Mouse (Mus musculus) ovary, adult 18-20 months (tissue): Measurements from ENCODE around the gene Fam189b.

Experiments
- DNase-seq: peaks from one replicate; pipeline ENCODE4 v3.0.0; 2022; ENCODE audit warnings: low spot score, mixed read lengths

Gene Fam189b

GRCm38 (mm10) chr3:89166945-89167344, 16.0 kb upstream of the Fam189b start:
- no peak for DNase-seq

- no peak for DNase-seq
These were observed 8.1 kb upstream of the Fam189b start for GRCm38 (mm10) chr3:89174844-89175243.

- DNase-seq: no peak
These were observed 7.4 kb upstream of the Fam189b start for GRCm38 (mm10) chr3:89175544-89175943.

DNA sequence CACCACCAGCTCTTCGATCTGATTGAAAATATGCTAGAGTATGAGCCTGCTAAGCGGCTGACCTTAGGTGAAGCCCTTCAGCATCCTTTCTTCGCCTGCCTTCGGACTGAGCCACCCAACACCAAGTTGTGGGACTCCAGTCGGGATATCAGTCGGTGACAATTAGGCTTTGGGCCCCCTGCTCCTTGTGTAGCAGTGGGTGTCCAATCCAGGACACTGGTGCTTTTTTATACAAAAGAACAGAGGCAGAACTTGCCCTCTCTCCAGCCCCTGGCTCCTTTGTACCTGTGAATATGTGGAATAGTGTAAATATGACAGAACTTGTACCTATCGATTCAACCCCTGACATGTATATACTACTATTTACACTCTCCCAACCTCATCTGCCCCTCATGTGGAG, 6.5 kb upstream of the Fam189b start:
- DNase-seq: no peak

DNA sequence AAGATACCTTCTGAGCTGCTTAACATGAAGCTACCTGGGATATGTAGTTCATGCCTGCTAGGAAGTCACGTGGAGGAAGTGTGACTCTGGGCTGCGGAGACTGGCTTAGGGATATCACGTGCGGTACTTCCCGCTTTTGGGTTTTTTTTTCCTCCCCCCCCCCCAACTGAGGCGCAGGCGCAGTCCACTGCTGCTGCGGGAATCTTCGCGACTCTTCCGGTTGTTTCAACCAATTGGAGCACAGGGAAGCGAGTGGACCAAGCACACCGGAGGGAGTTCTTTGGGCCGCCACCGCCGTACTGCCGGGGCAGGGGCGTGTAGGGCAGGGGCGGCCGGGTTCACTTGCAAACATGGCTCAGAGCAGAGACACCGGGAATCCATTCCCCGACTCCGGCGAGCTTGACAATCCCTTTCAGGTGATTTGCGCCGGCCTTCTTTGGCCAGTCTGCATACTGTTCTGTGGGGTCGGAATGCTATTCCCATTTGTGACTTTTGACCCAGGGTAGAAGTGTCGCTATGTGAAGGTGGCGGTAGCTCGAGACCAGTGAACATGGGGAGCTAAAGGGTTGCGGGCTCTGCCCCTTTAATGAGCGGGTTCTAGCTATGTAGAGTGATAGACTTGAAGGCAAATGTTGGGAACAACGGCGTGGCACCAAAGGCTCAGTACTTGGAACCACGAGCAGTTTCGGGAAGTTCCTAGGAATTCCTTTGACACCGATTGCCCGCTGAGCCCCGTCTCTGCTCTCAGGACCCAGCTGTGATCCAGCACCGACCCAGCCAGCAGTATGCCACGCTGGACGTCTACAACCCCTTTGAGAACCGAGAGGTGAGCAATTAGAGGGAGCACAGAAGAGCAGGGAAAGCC, 5.5 kb upstream of the Fam189b start, which contains the start of gene Scamp3:
Scamp3 (plus strand) TSS at position 232 of the 865 bp plus-strand sequence.
- peak; percentile 85 for DNase-seq

DNA sequence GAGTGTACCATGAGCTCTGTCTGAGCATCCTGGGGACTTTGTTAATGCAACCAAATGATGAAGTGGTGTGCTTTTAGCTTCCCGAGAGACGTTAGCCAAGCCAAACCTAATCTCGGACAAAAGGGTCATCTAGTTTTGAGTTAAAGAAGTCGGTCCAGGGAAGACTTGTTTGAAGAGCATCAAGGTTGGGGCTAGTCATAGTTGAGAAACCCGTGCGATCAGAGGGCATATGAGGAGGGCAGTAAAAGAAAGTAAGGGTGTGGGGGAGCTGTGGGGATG, 4.9 kb upstream of the Fam189b start:
- no peak for DNase-seq

DNA sequence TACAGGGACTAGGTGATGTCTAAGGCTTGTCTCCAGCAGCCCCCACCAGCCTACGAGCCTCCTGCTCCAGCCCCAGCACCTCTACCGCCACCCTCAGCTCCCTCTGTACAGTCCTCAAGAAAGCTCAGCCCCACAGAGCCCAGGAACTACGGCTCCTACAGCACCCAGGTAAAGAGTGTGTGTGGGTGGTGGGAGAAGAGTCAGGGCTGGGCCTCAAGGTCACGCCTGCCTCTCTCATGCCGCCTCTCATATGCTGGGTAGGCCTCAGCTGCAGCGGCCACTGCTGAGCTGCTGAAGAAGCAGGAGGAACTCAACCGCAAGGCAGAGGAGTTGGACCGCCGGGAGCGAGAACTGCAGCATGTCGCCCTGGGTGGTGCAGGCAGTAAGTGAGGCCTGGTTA, 3.9 kb upstream of the Fam189b start:
- no peak for DNase-seq

DNA sequence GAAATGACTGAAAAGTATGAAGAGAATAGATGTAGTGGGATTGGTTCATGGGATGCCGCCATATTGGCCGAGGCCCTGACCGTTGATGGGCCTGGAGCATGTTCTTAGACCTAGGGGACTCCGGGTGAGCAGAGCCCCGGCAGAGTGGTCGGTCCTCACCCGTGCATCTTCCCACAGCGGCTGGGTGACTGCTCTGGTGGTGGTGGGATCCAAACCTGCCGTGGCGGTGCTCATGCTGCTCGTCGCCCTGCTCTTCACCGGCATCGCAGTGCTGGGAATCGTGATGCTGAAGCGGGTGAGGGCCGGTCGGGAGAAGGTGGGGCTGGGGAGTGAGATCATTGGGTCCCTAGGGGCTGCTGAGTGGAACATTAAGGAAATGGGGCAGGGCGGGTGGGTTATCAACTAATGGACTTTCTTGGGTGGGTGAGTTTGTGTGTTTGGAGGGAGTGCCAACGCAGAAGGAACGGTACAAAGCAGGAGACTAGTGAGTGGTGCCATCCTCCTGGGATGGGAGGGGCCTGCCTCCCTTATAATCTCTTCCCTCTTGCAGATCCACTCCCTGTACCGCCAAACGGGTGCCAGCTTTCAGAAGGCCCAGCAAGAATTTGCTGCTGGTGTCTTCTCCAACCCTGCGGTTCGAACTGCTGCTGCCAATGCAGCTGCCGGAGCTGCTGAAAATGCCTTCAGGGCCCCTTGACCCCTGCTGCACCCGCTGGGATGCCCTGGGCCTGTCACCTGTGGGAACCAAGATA, 1.0 kb upstream of the Fam189b start:
- DNase-seq: no peak

DNA sequence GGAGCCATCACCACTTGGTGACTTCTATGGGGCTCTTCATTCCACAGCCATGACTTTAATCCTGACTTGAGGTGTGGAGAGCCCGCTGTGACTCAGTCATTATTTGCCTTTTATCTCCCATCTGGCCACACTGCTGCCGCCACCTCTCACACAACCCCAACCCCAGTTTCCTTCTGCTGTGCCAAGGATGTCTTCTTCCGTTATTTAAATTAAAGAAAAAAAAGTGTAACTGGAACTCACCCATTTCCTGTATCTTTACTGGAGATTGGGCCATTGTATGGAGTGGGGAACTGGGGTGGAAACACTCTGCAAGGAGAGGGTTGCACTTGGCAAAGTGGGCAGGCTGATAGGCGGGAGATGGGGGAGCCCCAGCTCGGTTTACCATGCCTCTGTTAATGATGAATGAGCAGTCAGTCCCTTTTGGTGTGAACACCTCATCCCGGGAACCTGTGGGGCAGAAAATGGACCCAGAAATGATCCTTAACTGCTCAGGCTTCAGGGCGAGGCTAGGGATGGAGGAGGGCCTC, 349 bp upstream of the Fam189b start:
- DNase-seq: no peak

GRCm38 (mm10) chr3:89183959-89184315, 994 bp downstream of the Fam189b start:
- DNase-seq: no peak

DNA sequence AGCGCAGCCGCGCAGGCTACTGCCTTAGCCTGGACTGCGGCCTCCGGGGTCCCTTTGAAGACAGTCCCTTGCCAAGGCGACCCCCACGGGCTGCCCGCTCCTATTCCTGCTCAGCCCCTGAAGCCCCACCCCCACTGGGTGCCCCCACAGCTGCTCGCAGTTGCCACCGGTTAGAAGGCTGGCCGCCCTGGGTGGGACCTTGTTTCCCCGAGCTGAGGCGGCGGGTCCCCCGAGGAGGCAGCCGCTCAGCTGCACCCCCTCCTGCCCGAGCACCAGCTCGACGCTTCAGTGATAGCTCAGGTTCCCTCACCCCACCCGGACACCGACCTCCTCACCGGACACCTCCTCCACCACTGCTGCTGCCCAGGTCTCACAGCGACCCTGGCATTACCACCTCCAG, 4.3 kb downstream of the Fam189b start:
- DNase-seq: no peak

- no peak for DNase-seq
These were observed 4.9 kb downstream of the Fam189b start for GRCm38 (mm10) chr3:89187690-89188477.

DNA sequence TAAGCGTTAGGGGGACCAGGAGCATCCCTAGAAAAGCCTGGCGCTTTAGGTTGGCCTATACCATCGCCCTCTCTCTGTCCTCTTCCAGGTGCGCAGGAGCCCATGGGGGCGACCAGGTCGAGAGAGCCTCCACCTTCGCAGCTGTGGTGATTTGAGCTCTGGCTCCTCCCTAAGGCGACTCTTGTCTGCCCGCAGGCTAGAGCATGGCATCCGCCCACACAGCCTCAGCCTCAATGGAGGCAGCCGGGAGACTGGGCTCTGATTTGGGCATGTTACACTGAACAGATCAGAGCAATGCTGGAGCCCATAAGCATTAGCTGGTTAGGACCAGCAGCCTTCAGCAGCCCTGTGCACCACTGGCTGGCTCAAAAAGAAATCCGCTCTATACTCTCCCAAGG, 5.5 kb downstream of the Fam189b start:
- DNase-seq: no peak

DNA sequence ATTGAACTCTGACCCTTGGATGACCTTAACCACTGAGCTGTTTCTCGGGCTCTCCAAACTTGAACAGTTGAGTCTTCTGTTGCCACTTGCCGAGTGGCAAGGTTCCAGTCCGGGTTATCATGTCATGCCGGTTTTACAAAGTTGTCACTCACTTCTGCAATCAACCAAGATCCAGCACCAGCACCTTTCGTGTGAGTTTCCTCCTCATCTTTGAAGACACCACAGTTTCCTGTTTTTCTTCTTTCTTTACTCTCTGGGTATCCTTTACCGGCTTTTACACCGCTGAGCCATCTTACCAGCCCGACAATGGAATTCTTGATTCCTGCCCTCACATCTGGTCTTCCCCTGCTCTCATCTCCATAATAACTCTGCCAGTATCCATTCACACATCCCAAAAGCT, 7.5 kb downstream of the Fam189b start:
- no peak for DNase-seq

DNA sequence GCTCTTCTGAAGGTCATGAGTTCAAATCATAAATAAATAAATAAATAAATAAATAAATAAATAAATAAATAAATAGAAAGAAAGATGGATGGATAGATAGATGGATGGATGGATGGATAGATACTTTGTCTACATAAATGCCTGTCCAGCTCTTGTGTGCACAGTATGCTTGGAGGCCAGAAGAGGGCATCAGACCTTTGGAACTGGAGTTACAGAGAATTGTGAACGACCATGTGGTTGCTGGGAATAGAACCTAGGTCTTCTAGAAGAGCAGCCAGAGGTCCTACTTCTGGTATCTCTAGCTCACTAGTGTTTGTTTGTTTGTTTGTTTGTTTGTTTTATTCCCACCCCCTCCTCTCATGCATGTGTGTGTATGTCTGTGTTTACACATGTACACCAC, 10.4 kb downstream of the Fam189b start:
- DNase-seq: no peak

GRCm38 (mm10) chr3:89193853-89194252, 10.9 kb downstream of the Fam189b start:
- DNase-seq: no peak

- DNase-seq: peak; percentile 93
These were observed 13.3 kb downstream of the Fam189b start for GRCm38 (mm10) chr3:89195979-89196877.

GRCm38 (mm10) chr3:89199839-89200238, 16.9 kb downstream of the Fam189b start:
- no peak for DNase-seq

DNA sequence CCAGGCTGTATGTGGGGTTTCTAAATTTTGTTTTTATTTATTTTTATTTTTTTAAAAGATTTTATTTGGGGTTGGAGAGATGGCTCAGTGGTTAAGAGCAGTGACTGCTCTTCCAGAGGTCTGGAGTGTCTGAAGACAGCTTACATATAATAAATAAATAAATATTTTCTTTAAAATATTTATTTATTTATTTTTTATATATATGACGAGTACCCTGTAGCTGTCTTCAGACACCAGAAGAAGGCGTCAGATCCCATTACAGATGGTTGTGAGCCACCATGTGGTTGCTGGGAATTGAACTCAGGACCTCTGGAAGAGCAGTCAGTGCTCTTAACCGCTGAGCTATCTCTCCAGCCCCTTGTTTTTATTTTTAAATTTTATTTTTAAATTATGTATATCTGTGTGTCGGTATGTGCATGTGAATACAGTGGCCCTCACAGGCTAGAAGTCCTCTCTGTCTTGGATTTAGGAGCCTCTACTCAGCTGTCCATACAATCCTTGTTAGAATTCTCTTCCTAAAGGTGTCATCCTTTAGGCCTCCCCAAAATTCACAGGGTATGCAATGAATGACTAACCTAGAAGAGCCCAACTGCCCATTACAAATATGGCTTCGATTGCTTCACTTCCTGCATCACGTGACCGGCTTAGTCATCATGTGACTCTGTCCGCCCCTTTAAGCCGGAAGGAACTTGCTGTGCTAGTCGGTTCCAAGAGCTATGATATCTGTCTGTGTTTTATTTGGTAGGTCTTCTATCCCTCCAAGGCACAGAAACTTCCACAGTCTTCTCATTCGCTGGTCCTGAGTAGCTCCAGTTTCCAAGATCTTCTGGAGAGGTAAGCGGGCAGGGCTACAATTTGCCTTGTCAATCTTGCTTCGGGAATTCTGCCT, 19.6 kb downstream of the Fam189b start, which contains the start of gene Gba:
Gba (plus strand) TSS at position 676 of the 889 bp plus-strand sequence.
- peak; percentile 71 for DNase-seq

DNA sequence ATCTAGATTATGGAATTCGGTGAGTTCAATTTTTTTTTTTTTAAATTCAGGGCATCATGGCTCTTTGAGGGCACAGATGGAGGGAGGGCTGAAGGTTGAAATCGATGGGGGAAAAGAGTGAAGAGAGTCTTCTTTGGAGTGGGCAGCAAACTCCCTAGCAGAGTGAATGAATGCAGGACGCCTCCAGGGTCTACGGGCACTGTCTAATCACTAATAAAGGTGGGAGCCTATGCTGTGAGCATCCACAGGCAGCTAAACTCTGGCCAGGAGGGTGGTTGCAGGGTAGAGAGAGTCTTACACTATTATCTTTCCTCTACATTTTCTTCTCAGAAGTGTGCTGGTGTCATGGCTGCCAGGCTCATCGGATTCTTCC, 20.2 kb downstream of the Fam189b start:
- no peak for DNase-seq
